Mouse (Mus musculus): ENCODE data around the gene Wbp11. TPM values are rescaled to one million over a fixed set of nuclear protein-coding genes. Genes with fewer than 3 reads are reported as not detected.

The Wbp11 gene
- polyA plus RNA-seq, 1 experiment from 2014 or later: 39.8 TPM

GRCm38 (mm10) chr6:136854361-136854781 is 26.3 kb upstream of the Wbp11 start:
- TF ChIP-seq CTCF (IDR thresholded peaks at IDR 0.05; ENCODE audit: low read depth): no peak
- TF ChIP-seq EP300 (optimal IDR thresholded peaks at IDR 0.05): no peak
- 78% methylated on average over 11 of the region's 11 CpGs for WGBS

GRCm38 (mm10) chr6:136852762-136853161 is 24.7 kb upstream of the Wbp11 start:
- no peaks in the 10 kb centered on the region for H3K27me3 ChIP-seq (ENCODE audit: control insufficient read depth, insufficient read depth, low read length)
- ATAC-seq (ENCODE audit: low FRiP score, low TSS enrichment): no peak

More at GRCm38 (mm10) chr6:136854361-136854781, 26.3 kb upstream of the Wbp11 start:
- no peak for ATAC-seq (ENCODE audit: low FRiP score, low TSS enrichment)
- Histone ChIP-seq H3K36me3 (ENCODE audit: control insufficient read depth, insufficient read depth, low read length) (no peaks in the 10 kb centered on the region), H3K27ac (replicated peaks) (no peak overlapping the region), H3K9ac (ENCODE audit: low read length) (no peak overlapping the region; the same call in 1 of the 2 replicates), H3K27me3 (ENCODE audit: control insufficient read depth, insufficient read depth, low read length) (no peaks in the 10 kb centered on the region), H3K4me1 (replicated peaks; ENCODE audit: control insufficient read depth, insufficient read depth) (peaks cover 3% of the 10 kb centered on the region; the same call in 1 of the 2 replicates), H3K4me2 (replicated peaks; ENCODE audit: low read depth) (no peak overlapping the region), H3K9me3 (ENCODE audit: control insufficient read depth, low read length) (no peaks in the 10 kb centered on the region), H3K4me3 (ENCODE audit: low read depth, low read length) (no peak overlapping the region)
- DNase-seq (ENCODE audit: low spot score): no peak

GRCm38 (mm10) chr6:136852348-136852747 is 24.3 kb upstream of the Wbp11 start:
- H3K27me3 ChIP-seq (ENCODE audit: control insufficient read depth, insufficient read depth, low read length): no peaks in the 10 kb centered on the region
- ATAC-seq (ENCODE audit: low FRiP score, low TSS enrichment) (no peak), DNase-seq (ENCODE audit: low spot score) (no peak)
- H3K4me2 ChIP-seq (replicated peaks; ENCODE audit: low read depth): no peak overlapping the region
- H3K9me3 ChIP-seq (ENCODE audit: control insufficient read depth, low read length): no peaks in the 10 kb centered on the region
- WGBS: 71% methylated on average over 4 of the region's 4 CpGs
- no peak overlapping the region for H3K9ac ChIP-seq (ENCODE audit: low read length)
- no peak for TF ChIP-seq CTCF (IDR thresholded peaks at IDR 0.05; ENCODE audit: low read depth)
- TF ChIP-seq EP300 (optimal IDR thresholded peaks at IDR 0.05): no peak
- H3K36me3 ChIP-seq (ENCODE audit: control insufficient read depth, insufficient read depth, low read length): no peaks in the 10 kb centered on the region
- H3K4me3 ChIP-seq (ENCODE audit: low read depth, low read length): no peak overlapping the region
- H3K27ac ChIP-seq (replicated peaks): peak overlapping the region; percentile 40
- no peaks in the 10 kb centered on the region for H3K4me1 ChIP-seq (replicated peaks; ENCODE audit: control insufficient read depth, insufficient read depth)

More at GRCm38 (mm10) chr6:136852762-136853161, 24.7 kb upstream of the Wbp11 start:
- H3K36me3 ChIP-seq (ENCODE audit: control insufficient read depth, insufficient read depth, low read length): no peaks in the 10 kb centered on the region
- 45% methylated on average over 3 of the region's 3 CpGs for WGBS
- peaks cover 3% of the 10 kb centered on the region; the same call in 1 of the 2 replicates for H3K4me1 ChIP-seq (replicated peaks; ENCODE audit: control insufficient read depth, insufficient read depth)
- H3K9me3 ChIP-seq (ENCODE audit: control insufficient read depth, low read length): no peaks in the 10 kb centered on the region
- H3K4me3 ChIP-seq (ENCODE audit: low read depth, low read length): no peak overlapping the region
- H3K4me2 ChIP-seq (replicated peaks; ENCODE audit: low read depth): no peak overlapping the region
- no peak for DNase-seq (ENCODE audit: low spot score)
- H3K27ac ChIP-seq (replicated peaks): peak overlapping the region; percentile 40
- H3K9ac ChIP-seq (ENCODE audit: low read length): no peak overlapping the region
- no peak for TF ChIP-seq CTCF (IDR thresholded peaks at IDR 0.05; ENCODE audit: low read depth)
- no peak for TF ChIP-seq EP300 (optimal IDR thresholded peaks at IDR 0.05)

GRCm38 (mm10) chr6:136850267-136850666 is 22.2 kb upstream of the Wbp11 start:
- H3K4me1 ChIP-seq (replicated peaks; ENCODE audit: control insufficient read depth, insufficient read depth): no peaks in the 10 kb centered on the region
- H3K4me2 ChIP-seq (replicated peaks; ENCODE audit: low read depth): no peak overlapping the region
- H3K27me3 ChIP-seq (ENCODE audit: control insufficient read depth, insufficient read depth, low read length): no peaks in the 10 kb centered on the region
- ATAC-seq (ENCODE audit: low FRiP score, low TSS enrichment) (no peak), DNase-seq (ENCODE audit: low spot score) (no peak)
- no peaks in the 10 kb centered on the region for H3K9me3 ChIP-seq (ENCODE audit: control insufficient read depth, low read length)
- H3K4me3 ChIP-seq (ENCODE audit: low read depth, low read length): no peak overlapping the region
- H3K36me3 ChIP-seq (ENCODE audit: control insufficient read depth, insufficient read depth, low read length): no peaks in the 10 kb centered on the region
- no peak overlapping the region for H3K9ac ChIP-seq (ENCODE audit: low read length)
- no peak overlapping the region for H3K27ac ChIP-seq (replicated peaks)
- WGBS: 73% methylated on average over 6 of the region's 6 CpGs
- TF ChIP-seq CTCF (IDR thresholded peaks at IDR 0.05; ENCODE audit: low read depth) (no peak), EP300 (optimal IDR thresholded peaks at IDR 0.05) (no peak)

- Histone ChIP-seq H3K4me3 (ENCODE audit: low read depth, low read length) (no peak overlapping the region), H3K4me2 (replicated peaks; ENCODE audit: low read depth) (no peak overlapping the region), H3K4me1 (replicated peaks; ENCODE audit: control insufficient read depth, insufficient read depth) (no peaks in the 10 kb centered on the region), H3K27me3 (ENCODE audit: control insufficient read depth, insufficient read depth, low read length) (no peaks in the 10 kb centered on the region), H3K36me3 (ENCODE audit: control insufficient read depth, insufficient read depth, low read length) (no peaks in the 10 kb centered on the region), H3K9ac (ENCODE audit: low read length) (no peak overlapping the region), H3K9me3 (ENCODE audit: control insufficient read depth, low read length) (no peaks in the 10 kb centered on the region), H3K27ac (replicated peaks) (0 out of 2 replicates have a peak overlapping the region, but pooled peaks have one; percentile 13)
- 88% methylated on average over 5 of the region's 5 CpGs for WGBS
- TF ChIP-seq CTCF (IDR thresholded peaks at IDR 0.05; ENCODE audit: low read depth): no peak
- no peak for TF ChIP-seq EP300 (optimal IDR thresholded peaks at IDR 0.05)
- ATAC-seq (ENCODE audit: low FRiP score, low TSS enrichment) (no peak), DNase-seq (ENCODE audit: low spot score) (no peak)
Observed at GRCm38 (mm10) chr6:136848971-136849370, 20.9 kb upstream of the Wbp11 start.

- no peak for DNase-seq (ENCODE audit: low spot score)
- no peak overlapping the region for H3K27ac ChIP-seq (replicated peaks)
- no peak for ATAC-seq (ENCODE audit: low FRiP score, low TSS enrichment)
- TF ChIP-seq EP300 (optimal IDR thresholded peaks at IDR 0.05): no peak
- TF ChIP-seq CTCF (IDR thresholded peaks at IDR 0.05; ENCODE audit: low read depth): no peak
- H3K9ac ChIP-seq (ENCODE audit: low read length): no peak overlapping the region
- no peaks in the 10 kb centered on the region for H3K36me3 ChIP-seq (ENCODE audit: control insufficient read depth, insufficient read depth, low read length)
- no peaks in the 10 kb centered on the region for H3K27me3 ChIP-seq (ENCODE audit: control insufficient read depth, insufficient read depth, low read length)
- WGBS: 74% methylated on average over 8 of the region's 8 CpGs
- no peaks in the 10 kb centered on the region for H3K4me1 ChIP-seq (replicated peaks; ENCODE audit: control insufficient read depth, insufficient read depth)
- no peak overlapping the region for H3K4me3 ChIP-seq (ENCODE audit: low read depth, low read length)
- no peak overlapping the region for H3K4me2 ChIP-seq (replicated peaks; ENCODE audit: low read depth)
- H3K9me3 ChIP-seq (ENCODE audit: control insufficient read depth, low read length): no peaks in the 10 kb centered on the region
Observed at GRCm38 (mm10) chr6:136848399-136848798, 20.4 kb upstream of the Wbp11 start.

Data from stomach, postnatal 0 days (tissue).